Comparison of ENCODE assay signal across 29 mouse cellular contexts in the genomic region with DNA sequence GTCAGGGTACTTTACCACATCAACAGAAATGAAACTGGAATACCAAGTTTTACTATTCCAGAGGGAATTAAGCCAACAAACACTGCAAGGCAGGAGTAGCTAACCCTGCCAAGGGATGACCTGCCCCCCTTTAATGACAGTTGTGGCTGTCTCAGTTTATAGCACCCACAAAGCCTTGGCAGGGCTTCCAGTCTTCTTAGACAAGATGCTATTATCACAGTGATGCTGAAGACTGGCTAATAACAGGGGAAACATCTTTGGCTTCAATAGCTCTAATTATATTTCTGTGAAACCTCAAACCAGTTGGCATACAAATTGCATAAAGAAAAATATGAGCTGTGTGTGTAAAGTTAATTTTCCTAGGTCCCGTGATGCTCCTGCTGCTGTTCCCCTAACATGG. TPM values are rescaled to one million over a fixed set of nuclear protein-coding genes. Genes with fewer than 3 reads are reported as not detected.
DNase-seq lines count a peak whose midpoint lies in the region; ATAC-seq lines count a peak whose summit lies in the region.
"Had no signal": no experiment of that assay in that cellular context is flagged by ENCODE, and none has a peak within 500 bp of the region (broad histone marks: within the 10 kb centered on the region; RNA-seq: fewer than 3 reads in every experiment).

No protein-coding gene starts in this region.

- H3K4me3 ChIP-seq in forebrain, embryonic 14.5 days (ENCODE audit: low read depth, low read length), result no peak overlapping the region
- H3K4me3 ChIP-seq in forebrain, embryonic 11.5 days (ENCODE audit: low read depth, low read length), result no peak overlapping the region
- no peak overlapping the region for H3K4me3 ChIP-seq in embryonic facial prominence, embryonic 15.5 days (replicated peaks)
- H3K4me3 ChIP-seq: hindbrain, embryonic 12.5 days; intestine, embryonic 15.5 days; layer of hippocampus, adult 2 months; liver, embryonic 12.5 days; midbrain, embryonic 13.5 days had no signal

- no peaks in the 10 kb centered on the region for H3K36me3 ChIP-seq in forebrain, embryonic 14.5 days (ENCODE audit: control insufficient read depth, insufficient read depth, low read length)
- H3K36me3 ChIP-seq in forebrain, embryonic 11.5 days (ENCODE audit: control insufficient read depth, insufficient read depth, low read length), result no peaks in the 10 kb centered on the region
- no peaks in the 10 kb centered on the region for H3K36me3 ChIP-seq in embryonic facial prominence, embryonic 15.5 days
- H3K36me3 ChIP-seq: hindbrain, embryonic 12.5 days; intestine, embryonic 15.5 days; liver, embryonic 12.5 days; midbrain, embryonic 13.5 days had no signal

- no peaks in the 10 kb centered on the region for H3K27me3 ChIP-seq in forebrain, embryonic 14.5 days (replicated peaks; ENCODE audit: control insufficient read depth, insufficient read depth, low read length)
- no peaks in the 10 kb centered on the region for H3K27me3 ChIP-seq in forebrain, embryonic 11.5 days (ENCODE audit: control insufficient read depth, insufficient read depth, low read length)
- no peaks in the 10 kb centered on the region for H3K27me3 ChIP-seq in embryonic facial prominence, embryonic 15.5 days
- H3K27me3 ChIP-seq: CH12.LX; hindbrain, embryonic 12.5 days; intestine, embryonic 15.5 days; liver, embryonic 12.5 days; midbrain, embryonic 13.5 days had no signal

- whole genome bisulfite sequencing in forebrain, embryonic 14.5 days, result 63% methylated on average over 1 of the region's 1 CpGs
- 89% methylated on average over 1 of the region's 1 CpGs for WGBS in forebrain, embryonic 11.5 days
- 48% methylated on average over 1 of the region's 1 CpGs for WGBS in embryonic facial prominence, embryonic 15.5 days

- H3K4me1 ChIP-seq in forebrain, embryonic 14.5 days (ENCODE audit: control insufficient read depth, insufficient read depth, low read length), result peaks cover 4% of the 10 kb centered on the region; the same call in 1 of the 2 replicates
- H3K4me1 ChIP-seq in forebrain, embryonic 11.5 days (replicated peaks; ENCODE audit: control insufficient read depth, insufficient read depth, low read length), result no peaks in the 10 kb centered on the region
- H3K4me1 ChIP-seq in embryonic facial prominence, embryonic 15.5 days, result peaks cover 15% of the 10 kb centered on the region
- H3K4me1 ChIP-seq: liver, embryonic 12.5 days; midbrain, embryonic 13.5 days had no signal

- ATAC-seq in forebrain, embryonic 14.5 days, result 0 out of 2 replicates have a peak, but pooled peaks have one; percentile 40
- no peak for ATAC-seq in forebrain, embryonic 11.5 days (replicated peaks; ENCODE audit: low FRiP score)
- ATAC-seq in embryonic facial prominence, embryonic 15.5 days (ENCODE audit: insufficient number of reproducible peaks, low FRiP score, low TSS enrichment, low read depth), result peak; percentile 37; the same call in 1 of the 2 replicates
- ATAC-seq: hindbrain, postnatal 0 days; intestine, embryonic 15.5 days; liver, embryonic 12.5 days; liver, postnatal 0 days; midbrain, embryonic 13.5 days had no signal

- no peak overlapping the region for H3K27ac ChIP-seq in forebrain, embryonic 14.5 days (ENCODE audit: low read depth, low read length)
- H3K27ac ChIP-seq in forebrain, embryonic 11.5 days (ENCODE audit: low read depth, low read length), result no peak overlapping the region
- H3K27ac ChIP-seq in embryonic facial prominence, embryonic 15.5 days (replicated peaks), result no peak overlapping the region
- H3K27ac ChIP-seq: hindbrain, embryonic 12.5 days; hindbrain, postnatal 0 days; intestine, embryonic 15.5 days; layer of hippocampus, adult 2 months; liver, embryonic 12.5 days; macrophage; midbrain, embryonic 13.5 days; stomach, postnatal 0 days had no signal

- DNase-seq in forebrain, embryonic 14.5 days (ENCODE audit: low spot score), result peak; percentile 54
- no peak for DNase-seq in forebrain, embryonic 11.5 days (ENCODE audit: low spot score)
- DNase-seq in right cerebral cortex, postnatal 10 days (ENCODE audit: low spot score in 2 of 2), result peak; percentile 33 to 52
- DNase-seq in right cerebral cortex, postnatal 36 days (ENCODE audit: low spot score in 2 of 2), result no peak
- no peak for DNase-seq in frontal cortex, postnatal 25 days (ENCODE audit: low spot score in 2 of 2)
- no peak for DNase-seq in layer of hippocampus, adult 8-10 months (ENCODE audit: low spot score in 2 of 2)
- DNase-seq: adrenal gland, postnatal 10 days; cerebellum, adult 18-20 months; cerebellum, postnatal 10 days; kidney, adult 2 months; kidney, postnatal 36 days; left cerebral cortex, postnatal 4 days; liver, postnatal 0 days; right cerebral cortex, postnatal 4 days; thymus, adult 18-20 months; thymus, postnatal 25 days had no signal

- H3K9ac ChIP-seq in forebrain, embryonic 14.5 days (ENCODE audit: low read length), result no peak overlapping the region
- H3K9ac ChIP-seq in forebrain, embryonic 11.5 days (ENCODE audit: low read length), result no peak overlapping the region
- H3K9ac ChIP-seq in embryonic facial prominence, embryonic 15.5 days, result no peak overlapping the region
- H3K9ac ChIP-seq: hindbrain, embryonic 12.5 days; intestine, embryonic 15.5 days; liver, embryonic 12.5 days; liver, postnatal 0 days; midbrain, embryonic 13.5 days had no signal

- no peaks in the 10 kb centered on the region for H3K9me3 ChIP-seq in forebrain, embryonic 14.5 days (replicated peaks; ENCODE audit: control insufficient read depth, low read length)
- no peaks in the 10 kb centered on the region for H3K9me3 ChIP-seq in forebrain, embryonic 11.5 days (ENCODE audit: control insufficient read depth, low read length)
- no peaks in the 10 kb centered on the region for H3K9me3 ChIP-seq in embryonic facial prominence, embryonic 15.5 days (replicated peaks)
- H3K9me3 ChIP-seq: hindbrain, embryonic 12.5 days; intestine, embryonic 15.5 days; liver, embryonic 12.5 days; midbrain, embryonic 13.5 days had no signal

- no peak overlapping the region for H3K4me2 ChIP-seq in forebrain, embryonic 14.5 days (ENCODE audit: low read length)
- no peak overlapping the region for H3K4me2 ChIP-seq in forebrain, embryonic 11.5 days (ENCODE audit: low read depth, low read length, severe bottlenecking)
- no peak overlapping the region for H3K4me2 ChIP-seq in embryonic facial prominence, embryonic 15.5 days (replicated peaks)
- H3K4me2 ChIP-seq: hindbrain, embryonic 12.5 days; intestine, embryonic 15.5 days; liver, embryonic 12.5 days; midbrain, embryonic 13.5 days had no signal

RNA-seq across cellular contexts. Expression of a gene that starts 29.2 kb away (rescaled TPM):
- polyA plus RNA-seq in forebrain, embryonic 14.5 days (2014; fragmentation: Nextera tagmentation; extraction: Ambion mirVana), result 0.51 and 0.99 TPM in 2 replicates
- polyA plus RNA-seq in forebrain, embryonic 11.5 days (2014; fragmentation: Nextera tagmentation; extraction: Ambion mirVana), result 0.64 and 0.67 TPM in 2 replicates
- 8.8 and 9.4 TPM in 2 replicates for polyA plus RNA-seq in embryonic facial prominence, embryonic 15.5 days (2015; fragmentation: Nextera tagmentation; extraction: Ambion mirVana)
- total RNA-seq in layer of hippocampus, adult 8-10 months (2022), result 10 to 100 TPM in 1 of 4 experiments, 1 to 10 TPM in 3; 8.0 to 11.8 (median 9.4) TPM
- total RNA-seq: common myeloid progenitor, adult 5-6 weeks; megakaryocyte-erythroid progenitor cell, adult 5-6 weeks had no signal
- polyA plus RNA-seq: macrophage had no signal

RNA-seq across cellular contexts. Expression of a gene that starts 41.0 kb away (rescaled TPM):
- polyA plus RNA-seq in forebrain, embryonic 14.5 days (2014; fragmentation: Nextera tagmentation; extraction: Ambion mirVana), result 0.57 and 0.72 TPM in 2 replicates
- polyA plus RNA-seq in forebrain, embryonic 11.5 days (2014; fragmentation: Nextera tagmentation; extraction: Ambion mirVana), result 0.13 and 0.15 TPM in 2 replicates
- 3.4 and 3.8 TPM in 2 replicates for polyA plus RNA-seq in embryonic facial prominence, embryonic 15.5 days (2015; fragmentation: Nextera tagmentation; extraction: Ambion mirVana)
- total RNA-seq in layer of hippocampus, adult 8-10 months (2022), result under 1 TPM in 3 of 4 experiments, not detected in 1; 0.41 to 0.61 (median 0.50) TPM
- total RNA-seq: common myeloid progenitor, adult 5-6 weeks had no signal
- polyA plus RNA-seq: macrophage; midbrain, embryonic 13.5 days had no signal

RNA-seq across cellular contexts. Expression of a gene that starts 41.0 kb away (rescaled TPM):
- 1.1 and 1.3 TPM in 2 replicates for polyA plus RNA-seq in forebrain, embryonic 14.5 days (2014; fragmentation: Nextera tagmentation; extraction: Ambion mirVana)
- 0.43 and 0.53 TPM in 2 replicates for polyA plus RNA-seq in forebrain, embryonic 11.5 days (2014; fragmentation: Nextera tagmentation; extraction: Ambion mirVana)
- polyA plus RNA-seq in embryonic facial prominence, embryonic 15.5 days (2015; fragmentation: Nextera tagmentation; extraction: Ambion mirVana), result 12.8 and 18.1 TPM in 2 replicates
- 1 to 10 TPM in 2 of 4 experiments, not detected in 2; 1.8 to 2.0 TPM for total RNA-seq in layer of hippocampus, adult 8-10 months (2022)
- total RNA-seq: common myeloid progenitor, adult 5-6 weeks; hindbrain, postnatal 0 days; megakaryocyte-erythroid progenitor cell, adult 5-6 weeks had no signal
- polyA plus RNA-seq: macrophage; neural tube, embryonic 14.5 days had no signal

Comparison
In these comparisons a context has a peak if more than half of its experiments do, and no peak if none do; other contexts are left out.
1. DNase-seq: peak in forebrain, embryonic 14.5 days (single experiment) and right cerebral cortex, postnatal 10 days (2 of 2); none in forebrain, embryonic 11.5 days (single experiment), right cerebral cortex, postnatal 36 days (0 of 2), frontal cortex, postnatal 25 days (0 of 2) and layer of hippocampus, adult 8-10 months (0 of 2).